Mouse (Mus musculus) embryonic facial prominence, embryonic 14.5 days (tissue): ENCODE results near the gene Lnpk. TPM values are rescaled to one million over a fixed set of nuclear protein-coding genes. Genes with fewer than 3 reads are reported as not detected.

Experiments
- ATAC-seq: fragments of 200-750 bp; cut with Nextera tagmentation; 2 replicates; pipeline ENCODE4 v1.8.0; 2017; ENCODE audit warnings: low read depth, moderate number of reproducible peaks, moderate TSS enrichment
- DNase-seq: peaks from one replicate; pipeline ENCODE4 v3.0.0-alpha.2; 2015; ENCODE audit warnings: low spot score
- H3K27ac ChIP-seq: fragments of 300-500 bp; sonication (generic); replicated peaks from 2 replicates; pipeline ENCODE4 v1.5.1; 2014; ENCODE audit warnings: low read depth, mild to moderate bottlenecking, low read length, moderate library complexity
- H3K27me3 ChIP-seq: fragments of 300-500 bp; sonication (generic); replicated peaks from 2 replicates; pipeline ENCODE4 v1.6.1; 2014; ENCODE audit warnings: low read length; ENCODE audit not compliant: control insufficient read depth, insufficient read depth
- H3K36me3 ChIP-seq: fragments of 300-500 bp; sonication (generic); 2 replicates; pipeline ENCODE4 v1.6.1; 2014; ENCODE audit warnings: low read length, mixed read lengths; ENCODE audit not compliant: control insufficient read depth, insufficient read depth
- H3K4me1 ChIP-seq: fragments of 300-500 bp; sonication (generic); 2 replicates; pipeline ENCODE4 v1.6.1; 2014; ENCODE audit warnings: antibody characterized with exemption, low read length; ENCODE audit not compliant: control insufficient read depth, insufficient read depth
- H3K4me2 ChIP-seq: fragments of 300-500 bp; sonication (generic); 2 replicates; pipeline ENCODE4 v1.6.1; 2014; ENCODE audit warnings: low read depth, mild to moderate bottlenecking, low read length, moderate library complexity, mixed read lengths
- H3K4me3 ChIP-seq: fragments of 300-500 bp; sonication (generic); 2 replicates; pipeline ENCODE4 v1.5.1; 2014; ENCODE audit warnings: low read depth, mild to moderate bottlenecking, low read length
- H3K9ac ChIP-seq: fragments of 300-500 bp; sonication (generic); 2 replicates; pipeline ENCODE4 v1.6.1; 2014; ENCODE audit warnings: low read depth, mild to moderate bottlenecking, low read length, moderate library complexity, mixed read lengths
- H3K9me3 ChIP-seq: fragments of 300-500 bp; sonication (generic); 2 replicates; pipeline ENCODE4 v1.6.1; 2016; ENCODE audit warnings: low read length; ENCODE audit not compliant: control insufficient read depth
- WGBS: fragments of 180-500 bp; shearing (Covaris S2); extraction: QIAGEN DNeasy Blood & Tissue Kit; methylation state at CpG from one replicate; pipeline ENCODE4 v1.1.7; 2014; 5-methylcytosine and 5-hydroxymethylcytosine counted together
- polyA plus RNA-seq: library from polyadenylated mRNA; unstranded; fragments of >200 nt; fragmentation: Nextera tagmentation; extraction: Ambion mirVana; gene quantifications from 2 replicates; pipeline ENCODE4 v1.2.1, GENCODE M21; 2014

Lnpk gene
- polyA plus RNA-seq, result 25.5 and 27.8 TPM in 2 replicates

GRCm38 (mm10) chr2:74578843-74579489 lies at the start of gene Lnpk:
Gene Lnpk (minus strand): TSS chr2:74579435.
- DNase-seq (peak; percentile 97), ATAC-seq (peak; percentile 100)
- H3K27ac ChIP-seq, result peak within 1 kb of the TSS; percentile 67; the same call in 1 of the 2 replicates
- no peaks in the 10 kb centered on the region for H3K9me3 ChIP-seq
- 0% methylated on average over 28 of the region's 34 CpGs for WGBS
- H3K4me1 ChIP-seq, result peaks cover 4% of the 10 kb centered on the region; the same call in 1 of the 2 replicates
- peak within 1 kb of the TSS; percentile 93 for H3K9ac ChIP-seq
- peak within 1 kb of the TSS; percentile 98 for H3K4me3 ChIP-seq
- no peaks in the 10 kb centered on the region for H3K36me3 ChIP-seq
- peak within 1 kb of the TSS; percentile 79 for H3K4me2 ChIP-seq
- no peaks in the 10 kb centered on the region for H3K27me3 ChIP-seq

- no peaks in the 10 kb centered on the region for H3K9me3 ChIP-seq
- H3K27me3 ChIP-seq, result no peaks in the 10 kb centered on the region
- DNase-seq, result peak; percentile 20
- no peak overlapping the region for H3K9ac ChIP-seq
- peak overlapping the region; percentile 8; the same call in 1 of the 2 replicates for H3K27ac ChIP-seq
- no peak for ATAC-seq
- WGBS, result 70% methylated on average over 10 of the region's 10 CpGs
- peak overlapping the region; percentile 1; the same call in 1 of the 2 replicates for H3K4me2 ChIP-seq
- H3K4me1 ChIP-seq, result peaks cover 4% of the 10 kb centered on the region
- no peaks in the 10 kb centered on the region for H3K36me3 ChIP-seq
- no peak overlapping the region for H3K4me3 ChIP-seq
These were observed 41.1 kb upstream of the Lnpk start for GRCm38 (mm10) chr2:74620368-74620767.

- ATAC-seq (no peak), DNase-seq (peak; percentile 20)
- Histone ChIP-seq H3K27ac (no peak overlapping the region), H3K27me3 (no peaks in the 10 kb centered on the region), H3K4me2 (peak overlapping the region; percentile 1; the same call in 1 of the 2 replicates), H3K9me3 (no peaks in the 10 kb centered on the region), H3K4me1 (peaks cover 4% of the 10 kb centered on the region), H3K9ac (no peak overlapping the region), H3K36me3 (no peaks in the 10 kb centered on the region), H3K4me3 (no peak overlapping the region)
- 59% methylated on average over 3 of the region's 3 CpGs for whole genome bisulfite sequencing
These were observed 40.5 kb upstream of the Lnpk start for GRCm38 (mm10) chr2:74619676-74620246.

- H3K4me2 ChIP-seq, result no peak overlapping the region
- 60% methylated on average over 9 of the region's 9 CpGs for WGBS
- H3K4me3 ChIP-seq, result no peak overlapping the region
- H3K4me1 ChIP-seq, result peaks cover 4% of the 10 kb centered on the region
- ATAC-seq, result no peak
- no peak overlapping the region for H3K9ac ChIP-seq
- no peak overlapping the region for H3K27ac ChIP-seq
- DNase-seq, result no peak
- H3K36me3 ChIP-seq, result no peaks in the 10 kb centered on the region
- no peaks in the 10 kb centered on the region for H3K27me3 ChIP-seq
- H3K9me3 ChIP-seq, result 0 out of 2 replicates have a peak, but pooled peaks cover 4% of the 10 kb centered on the region
These were observed 38.5 kb upstream of the Lnpk start for GRCm38 (mm10) chr2:74617706-74618105.

GRCm38 (mm10) chr2:74611406-74611805 lies 32.2 kb upstream of the Lnpk start:
- Histone ChIP-seq H3K4me2 (no peak overlapping the region), H3K9ac (no peak overlapping the region), H3K4me1 (no peaks in the 10 kb centered on the region), H3K27ac (no peak overlapping the region), H3K9me3 (peaks cover 12% of the 10 kb centered on the region; the same call in 1 of the 2 replicates), H3K4me3 (no peak overlapping the region), H3K36me3 (no peaks in the 10 kb centered on the region), H3K27me3 (no peaks in the 10 kb centered on the region)
- ATAC-seq (no peak), DNase-seq (no peak)
- WGBS, result 87% methylated on average over 4 of the region's 4 CpGs

- Histone ChIP-seq H3K36me3 (no peaks in the 10 kb centered on the region), H3K27me3 (no peaks in the 10 kb centered on the region), H3K4me2 (no peak overlapping the region), H3K9me3 (peaks cover 12% of the 10 kb centered on the region; the same call in 1 of the 2 replicates), H3K4me3 (no peak overlapping the region), H3K27ac (no peak overlapping the region), H3K9ac (no peak overlapping the region), H3K4me1 (no peaks in the 10 kb centered on the region)
- ATAC-seq (no peak), DNase-seq (no peak)
These were observed 30.1 kb upstream of the Lnpk start for GRCm38 (mm10) chr2:74609350-74609749.

- Histone ChIP-seq H3K4me2 (no peak overlapping the region), H3K27ac (no peak overlapping the region), H3K4me1 (0 out of 2 replicates have a peak, but pooled peaks cover 6% of the 10 kb centered on the region), H3K27me3 (no peaks in the 10 kb centered on the region), H3K9ac (no peak overlapping the region), H3K36me3 (no peaks in the 10 kb centered on the region), H3K9me3 (peaks cover under 1% of the 10 kb centered on the region; the same call in 1 of the 2 replicates), H3K4me3 (no peak overlapping the region)
- WGBS, result 82% methylated on average over 5 of the region's 5 CpGs
- ATAC-seq (no peak), DNase-seq (no peak)
These were observed 27.0 kb upstream of the Lnpk start for GRCm38 (mm10) chr2:74606087-74606760.

GRCm38 (mm10) chr2:74604011-74604410 lies 24.8 kb upstream of the Lnpk start:
- no peak for ATAC-seq
- no peak overlapping the region for H3K27ac ChIP-seq
- 19% methylated on average over 3 of the region's 3 CpGs for WGBS

More at GRCm38 (mm10) chr2:74604011-74604410, 24.8 kb upstream of the Lnpk start:
- no peaks in the 10 kb centered on the region for H3K27me3 ChIP-seq
- no peaks in the 10 kb centered on the region for H3K36me3 ChIP-seq
- no peaks in the 10 kb centered on the region for H3K9me3 ChIP-seq
- H3K4me2 ChIP-seq, result no peak overlapping the region
- DNase-seq, result no peak
- H3K4me3 ChIP-seq, result no peak overlapping the region
- H3K4me1 ChIP-seq, result 0 out of 2 replicates have a peak, but pooled peaks cover 6% of the 10 kb centered on the region
- no peak overlapping the region for H3K9ac ChIP-seq
